Mouse (Mus musculus): Measurements from ENCODE around the gene Syde2.

- TF ChIP-seq CTCF (IDR thresholded peaks at IDR 0.05; ENCODE audit: borderline replicate concordance, insufficient read depth, low read depth, low read length) (no peak), POLR2A (IDR thresholded peaks at IDR 0.05; ENCODE audit: borderline replicate concordance, insufficient read depth, low read length) (no peak)
These were observed 12.7 kb upstream of the Syde2 start for GRCm38 (mm10) chr3:145974986-145975385.

All from cerebellum, adult 2 months (tissue).